Mouse (Mus musculus) kidney, adult 2 months (tissue): Measurements from ENCODE around the gene Asb5.

Experiments used
- CTCF ChIP-seq: fragments of 200-500 bp; conservative IDR thresholded peaks from 2 replicates; pipeline ENCODE4 v1.5.1; 2011; ENCODE audit warnings: low read depth, mild to moderate bottlenecking, control low read depth, low read length, moderate library complexity, mixed read lengths; ENCODE audit not compliant: insufficient read depth, insufficient read length
- POLR2A ChIP-seq: fragments of 200-500 bp; IDR thresholded peaks from one replicate; pipeline ENCODE4 v1.6.1; 2011; ENCODE audit warnings: low read depth, low read length, control low read depth

DNA sequence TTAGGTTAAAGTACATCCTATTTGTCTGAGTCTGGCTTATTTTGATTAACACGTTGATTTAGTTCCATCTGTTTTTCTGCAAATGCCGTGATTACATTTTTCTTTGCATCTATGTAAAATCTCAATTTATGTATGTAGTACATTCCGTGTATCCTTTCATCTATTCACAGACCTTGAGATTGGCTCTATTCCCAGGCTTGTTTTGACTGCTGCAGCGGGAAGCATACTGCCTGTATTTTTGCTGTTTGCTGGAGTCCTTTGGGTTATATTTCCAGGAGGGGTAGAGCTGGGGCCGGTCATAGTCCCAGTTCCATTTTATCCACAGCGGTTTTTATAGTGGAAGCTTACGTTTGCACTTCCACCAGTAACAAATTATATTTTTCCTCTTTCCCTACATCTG lies 26.3 kb upstream of the Asb5 start:
- TF ChIP-seq CTCF (no peak), POLR2A (no peak)
